Mouse (Mus musculus): ENCODE results near the gene Plau.

Plau gene

DNA sequence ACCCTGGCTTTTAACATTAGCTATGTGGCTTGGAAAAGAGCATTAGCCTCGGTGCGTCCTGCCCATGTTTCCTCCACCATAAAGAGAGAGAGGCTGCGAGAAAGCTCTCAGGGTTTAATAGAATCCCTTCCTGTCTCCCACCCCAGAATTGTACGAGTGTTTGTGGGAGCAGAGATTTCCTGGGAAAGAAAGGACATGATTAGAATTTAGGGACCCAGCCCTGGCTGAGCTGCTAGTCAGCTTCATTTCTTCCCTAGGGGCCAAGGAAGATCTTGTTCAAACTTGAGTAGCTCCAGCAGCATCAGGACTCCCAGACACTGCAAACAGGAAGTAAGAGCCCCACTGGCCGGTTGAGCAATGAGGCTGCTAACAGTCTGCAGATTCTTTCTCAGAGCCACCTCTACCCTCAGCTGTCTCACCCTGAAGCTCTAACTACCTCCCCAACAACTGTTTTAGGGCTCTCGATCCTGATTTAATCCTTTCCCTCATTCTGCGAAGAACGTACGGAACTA is 9.2 kb downstream of the Plau start:
- DNase-seq, result peak in 1 of 2 experiments; percentile 35

DNA sequence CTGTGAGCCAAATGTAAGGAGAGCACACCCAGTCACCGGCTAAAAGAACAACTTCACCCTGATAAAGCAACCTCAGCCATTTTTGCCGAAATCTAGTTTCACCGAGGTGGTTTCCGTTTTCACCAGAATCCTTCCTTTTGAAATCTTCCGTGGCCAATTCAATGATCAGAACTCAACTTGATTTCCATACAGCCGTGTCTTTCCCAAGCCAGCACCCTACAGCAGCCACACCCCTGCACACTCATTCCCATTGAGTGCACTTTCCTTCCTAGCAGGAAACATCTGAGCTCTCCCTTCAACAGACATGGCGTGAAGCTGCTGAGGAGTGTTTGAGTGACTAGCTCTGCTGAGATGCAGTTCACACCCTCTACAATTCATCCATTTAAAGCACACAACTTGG is 9.8 kb downstream of the Plau start:
- DNase-seq, result no peak

GRCm38 (mm10) chr14:20847637-20848129 is 11.2 kb downstream of the Plau start:
- DNase-seq, result no peak

GRCm38 (mm10) chr14:20849753-20850152 is 13.3 kb downstream of the Plau start:
- DNase-seq, result peak in 1 of 2 experiments; percentile 72

DNA sequence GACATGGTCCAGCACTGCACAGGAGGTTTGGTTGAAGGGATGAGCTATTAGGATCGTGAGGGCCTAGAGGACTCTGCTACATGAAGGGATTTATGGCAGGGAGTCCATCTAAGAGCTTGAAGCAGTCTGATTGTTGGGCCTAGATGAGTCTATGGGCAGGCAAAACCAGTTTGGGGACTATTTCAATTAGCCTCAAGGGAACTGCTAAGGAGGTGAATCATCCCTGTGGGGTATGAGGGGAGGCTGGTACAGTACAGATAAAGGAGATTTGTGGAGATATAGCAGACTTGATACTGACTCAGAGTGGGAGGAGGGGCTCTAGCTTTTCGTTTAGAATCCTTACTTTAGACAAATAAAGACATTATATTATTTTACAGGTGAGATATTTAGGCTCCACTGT is 14.0 kb downstream of the Plau start:
- DNase-seq, result no peak

DNA sequence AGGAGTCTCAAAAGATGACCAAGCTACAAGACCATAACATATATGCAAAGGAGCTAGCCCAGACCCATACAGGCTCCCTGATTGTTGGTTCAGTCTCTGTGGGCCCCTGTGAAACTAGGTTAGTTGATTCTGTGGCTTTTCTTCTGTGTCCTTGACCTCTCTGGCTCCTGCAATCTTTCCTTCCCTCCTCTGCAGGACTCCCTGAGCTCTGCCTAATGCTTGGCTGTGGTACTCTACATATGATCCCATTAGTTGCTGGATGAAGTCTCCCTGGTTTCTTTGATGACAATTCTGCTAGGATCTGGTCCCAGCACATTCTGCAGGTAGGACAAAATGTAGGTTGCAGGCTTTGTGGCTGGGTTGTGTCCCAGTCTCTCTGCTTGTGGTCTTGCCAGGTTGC is 15.3 kb downstream of the Plau start:
- DNase-seq, result no peak

DNA sequence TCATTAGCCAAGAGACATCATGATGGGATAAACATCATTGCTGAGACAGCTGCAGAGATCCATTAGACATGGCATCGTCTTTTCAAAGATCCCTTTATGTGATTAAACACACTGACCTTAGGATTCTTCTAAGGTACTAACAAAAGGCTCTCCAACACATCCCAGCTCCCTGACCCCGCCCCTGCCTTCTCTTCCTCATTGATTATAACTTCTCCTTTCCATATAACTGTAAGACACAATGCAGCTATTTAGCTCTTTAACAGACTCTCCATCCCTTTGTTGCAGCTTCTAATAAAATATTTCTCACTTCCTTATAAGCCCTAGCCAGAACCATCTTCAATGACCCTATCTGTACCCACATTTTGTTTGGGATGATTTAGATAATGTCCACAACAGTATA is 24.7 kb downstream of the Plau start:
- DNase-seq, result no peak

DNA sequence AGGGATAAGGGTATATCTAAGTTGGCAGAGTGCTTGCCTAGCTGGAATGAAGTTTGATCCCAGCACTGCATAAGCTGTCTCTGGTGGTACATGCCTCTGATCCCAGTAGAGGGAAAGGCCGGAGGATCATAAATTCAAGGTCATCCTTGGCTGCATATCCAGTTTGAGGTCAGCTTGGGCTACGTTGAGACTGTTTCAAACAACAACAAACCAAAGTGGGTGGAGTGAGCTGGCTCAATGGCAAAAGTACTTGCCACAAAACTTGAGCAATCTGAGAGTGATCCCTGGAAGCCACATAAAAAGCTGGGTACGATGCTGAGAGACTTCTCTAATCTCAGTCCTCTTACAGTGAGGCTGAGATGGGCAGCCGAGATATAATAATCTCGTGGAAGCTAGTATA is 25.1 kb downstream of the Plau start:
- DNase-seq, result no peak

DNA sequence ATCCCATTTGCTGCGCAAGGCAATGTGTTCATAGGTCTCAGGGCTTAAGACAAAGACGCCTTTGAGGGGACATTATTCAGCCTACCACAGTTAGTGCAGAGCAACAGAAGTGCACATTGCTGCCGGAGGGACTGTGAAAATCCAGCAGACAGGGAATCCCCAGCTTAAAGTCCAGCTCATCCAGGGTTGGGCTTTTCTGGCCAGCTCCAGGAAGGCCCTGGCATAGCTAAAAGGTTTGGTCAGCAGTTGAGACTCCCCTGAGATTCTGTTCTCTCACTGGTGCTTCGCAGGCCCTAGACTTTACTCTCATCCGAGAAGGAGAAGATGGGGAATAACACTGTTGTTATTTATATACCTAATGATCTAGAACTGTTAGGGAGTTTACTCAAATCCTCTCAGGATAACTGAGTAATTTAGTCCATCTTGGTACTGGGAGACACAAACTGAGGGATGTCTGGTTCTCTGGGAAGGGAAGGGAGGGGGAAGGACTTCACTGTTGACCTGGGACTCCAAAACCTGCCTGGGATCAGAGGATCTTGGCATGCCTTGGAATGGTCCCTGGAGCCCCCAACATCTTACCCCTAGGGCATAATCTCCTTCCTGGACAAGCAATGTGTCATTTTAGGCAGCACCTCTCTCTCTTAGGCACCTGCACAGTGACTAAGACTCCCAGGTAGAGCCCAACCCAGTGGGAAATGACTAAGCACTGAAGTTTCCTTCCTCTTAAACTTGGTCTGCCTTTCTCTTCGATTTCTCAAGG is 27.0 kb downstream of the Plau start:
- no peak for DNase-seq

- no peak for DNase-seq
Measured at GRCm38 (mm10) chr14:20864192-20864591, 27.7 kb downstream of the Plau start.

DNA sequence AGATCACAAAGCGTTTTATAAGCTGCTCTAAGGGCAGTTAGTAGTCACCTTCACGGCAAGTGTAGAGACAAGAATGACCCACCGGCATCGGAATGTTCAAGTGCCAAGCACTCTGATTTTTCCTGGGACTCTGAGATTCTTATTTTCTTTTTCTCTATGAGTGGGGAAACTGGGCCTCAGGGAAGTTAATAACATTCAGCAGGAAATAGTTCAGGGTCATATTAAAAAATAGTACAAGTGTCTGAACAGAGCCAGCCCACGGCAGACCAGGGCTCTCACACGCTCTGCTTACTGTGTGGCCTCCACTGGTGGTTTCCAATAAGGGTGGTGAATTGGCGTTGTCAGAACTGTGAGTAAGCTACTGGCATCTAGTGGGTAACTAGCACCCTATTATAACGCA is 29.1 kb downstream of the Plau start:
- peak in 1 of 2 experiments; percentile 49 for DNase-seq

- peak; percentile 75 to 84 for DNase-seq
Measured at GRCm38 (mm10) chr14:20866365-20866764, 29.9 kb downstream of the Plau start.

DNA sequence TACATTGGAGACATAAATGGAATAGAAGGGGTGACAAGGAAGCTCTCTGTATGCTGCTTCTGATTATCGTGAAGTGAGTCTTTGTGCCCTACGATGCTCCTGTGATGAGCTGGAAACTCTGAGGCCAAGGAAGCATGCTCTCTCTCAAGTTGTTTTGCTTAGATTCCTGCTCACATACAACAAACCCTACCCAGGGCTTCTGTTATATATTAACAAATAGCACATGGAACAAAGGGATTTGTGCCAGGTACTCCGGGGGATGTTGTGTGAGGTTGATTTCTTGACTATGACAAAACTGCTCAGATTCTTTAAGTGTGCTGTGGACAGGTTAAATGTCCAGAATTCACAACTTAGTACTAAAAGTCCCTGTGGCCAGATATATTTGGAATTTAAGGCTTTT is 33.6 kb downstream of the Plau start:
- DNase-seq, result peak; percentile 64 to 83

- DNase-seq, result peak; percentile 74 to 90
Measured at GRCm38 (mm10) chr14:20871495-20871894, 35.0 kb downstream of the Plau start.

- peak; percentile 91 to 95 for DNase-seq
Measured at GRCm38 (mm10) chr14:20873307-20873706, 36.8 kb downstream of the Plau start.

GRCm38 (mm10) chr14:20873931-20874330 is 37.5 kb downstream of the Plau start:
- no peak for DNase-seq

DNA sequence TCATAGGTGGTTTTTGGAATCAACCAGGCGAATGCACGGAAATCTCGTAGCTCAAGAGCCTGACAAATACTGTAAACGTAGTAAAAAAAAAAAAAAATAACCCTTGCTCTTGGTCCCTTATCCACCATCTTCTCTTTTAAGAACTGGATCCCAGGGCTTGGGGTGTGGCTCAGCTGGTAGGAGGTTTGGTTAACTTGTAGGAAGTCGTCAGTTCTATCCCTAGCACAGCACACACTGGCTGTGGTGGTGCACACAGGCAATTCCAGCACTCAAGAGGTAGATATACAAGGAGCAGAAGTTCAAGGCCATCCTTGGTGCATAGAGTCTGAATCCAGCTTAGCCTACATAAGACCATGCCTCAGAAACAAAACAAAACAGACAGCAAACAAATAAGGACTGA is 48.2 kb downstream of the Plau start:
- DNase-seq, result no peak

DNA sequence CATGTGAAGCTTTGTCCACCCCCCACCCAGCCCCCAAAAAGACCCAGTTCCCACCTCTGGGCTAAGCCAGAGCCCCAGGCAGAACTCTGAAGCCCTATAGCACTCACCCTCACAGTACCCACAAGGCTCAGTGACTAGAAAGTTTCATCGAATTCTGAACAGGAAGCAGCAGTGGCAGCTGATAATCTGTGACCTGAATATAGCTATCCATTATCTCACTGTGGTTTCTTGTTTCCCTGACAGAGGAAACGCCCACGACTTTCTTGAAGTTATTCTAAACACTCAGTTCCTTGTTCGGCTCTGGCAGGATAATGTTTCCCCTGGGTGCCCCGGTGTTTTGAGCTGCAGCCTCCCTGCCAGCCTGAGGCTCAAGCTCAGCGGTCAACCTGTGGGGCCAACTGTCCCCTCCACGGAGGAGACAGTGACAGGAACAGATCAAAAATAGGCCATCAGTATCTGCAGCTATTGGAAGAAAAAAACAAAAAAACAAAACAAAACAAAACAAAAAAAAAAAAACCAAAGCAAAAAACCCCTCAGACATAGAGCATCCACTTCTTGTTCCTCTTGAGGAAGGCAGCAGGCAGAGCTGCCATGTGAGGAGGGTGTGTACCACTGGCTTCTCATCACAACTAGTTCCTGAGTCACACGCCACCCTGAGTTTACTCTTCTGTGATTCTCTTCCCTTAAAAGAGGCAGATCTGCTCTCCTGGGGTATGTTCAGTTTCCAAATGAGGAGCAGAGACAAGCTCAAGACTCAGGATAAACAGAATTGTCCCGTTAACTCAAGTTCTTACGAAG is 48.8 kb downstream of the Plau start:
- DNase-seq, result peak in 1 of 2 experiments; percentile 34

DNA sequence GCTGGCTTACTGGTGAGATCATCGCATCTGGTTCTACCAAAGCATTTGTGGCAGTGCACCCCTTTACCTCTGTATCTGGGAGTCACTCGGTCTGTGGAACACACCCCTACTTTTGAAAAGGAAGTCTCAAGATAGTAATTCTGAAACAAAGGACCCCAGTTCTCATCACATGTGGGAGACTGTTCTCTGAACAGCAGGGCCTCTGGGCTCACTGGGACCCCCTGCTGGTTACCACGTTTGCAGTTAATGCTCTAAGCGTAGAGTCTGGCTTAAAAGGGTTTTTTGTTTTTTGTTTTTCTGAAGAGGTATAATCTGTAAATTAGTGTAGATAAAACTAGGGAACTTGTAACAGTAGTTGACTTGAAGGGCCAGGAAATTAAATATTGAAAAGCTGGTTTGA is 49.8 kb downstream of the Plau start:
- peak in 1 of 2 experiments; percentile 85 for DNase-seq

- peak in 1 of 2 experiments; percentile 41 for DNase-seq
Measured at GRCm38 (mm10) chr14:20887541-20888085, 51.2 kb downstream of the Plau start.

GRCm38 (mm10) chr14:20891941-20892402 is 55.5 kb downstream of the Plau start:
- peak in 1 of 2 experiments; percentile 18 for DNase-seq

All from kidney, postnatal 36 days (tissue).